Mouse (Mus musculus) ES-CJ7 (cell line): ENCODE data around the gene Syde2.
"Not testable (repeated sequence)": the region's sequence is repeated elsewhere in the genome, so short reads cannot be mapped to it uniquely, and the experiment has no call there.

ENCODE experiments used
- DNase-seq: peaks from one replicate; pipeline ENCODE4 v3.0.0; 2011; ENCODE audit warnings: low read depth, low spot score

The Syde2 gene

DNA sequence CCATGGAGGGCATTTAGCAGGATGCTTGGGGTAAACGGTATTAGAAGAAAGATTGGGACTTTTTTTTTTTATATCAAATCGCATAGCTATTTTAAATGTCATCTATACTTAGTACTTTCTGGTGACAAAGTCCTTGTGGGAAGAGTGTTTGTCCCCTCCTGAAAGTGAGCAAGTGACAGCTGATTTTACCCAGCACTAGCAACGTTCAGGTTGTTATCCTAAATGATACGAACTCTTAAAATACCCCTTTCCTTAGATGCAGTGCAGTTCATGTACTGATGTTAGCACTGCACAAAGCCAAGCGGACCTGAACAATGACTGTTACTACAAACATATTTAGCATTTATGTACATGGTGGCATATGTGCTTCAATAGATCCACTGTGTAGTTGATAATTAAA is 20.9 kb upstream of the Syde2 start:
- no peak for DNase-seq

DNA sequence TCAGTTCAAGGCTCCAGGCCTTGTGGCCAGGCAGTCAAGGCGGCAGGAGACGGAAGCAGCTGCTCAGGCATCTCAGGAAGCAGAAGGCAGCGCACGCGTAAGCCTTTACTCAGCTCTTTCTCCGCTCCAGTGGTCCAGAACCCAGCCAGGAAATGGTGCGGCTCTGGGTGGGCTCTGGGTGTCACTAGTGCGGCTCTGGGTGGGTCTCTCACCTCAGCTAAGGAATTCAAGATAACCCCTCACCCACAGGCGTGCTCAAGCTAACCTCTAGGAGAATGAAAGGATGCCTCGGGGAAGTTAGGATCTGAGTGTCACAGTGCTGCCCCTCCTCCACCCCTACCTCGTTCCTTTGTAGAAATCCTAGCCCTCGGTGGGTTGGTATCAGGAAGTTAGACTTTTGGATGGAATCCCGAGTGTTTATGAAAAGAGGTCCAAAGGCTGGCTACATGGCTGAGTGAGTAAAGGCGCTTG is 18.6 kb upstream of the Syde2 start:
- peak; percentile 83 for DNase-seq

DNA sequence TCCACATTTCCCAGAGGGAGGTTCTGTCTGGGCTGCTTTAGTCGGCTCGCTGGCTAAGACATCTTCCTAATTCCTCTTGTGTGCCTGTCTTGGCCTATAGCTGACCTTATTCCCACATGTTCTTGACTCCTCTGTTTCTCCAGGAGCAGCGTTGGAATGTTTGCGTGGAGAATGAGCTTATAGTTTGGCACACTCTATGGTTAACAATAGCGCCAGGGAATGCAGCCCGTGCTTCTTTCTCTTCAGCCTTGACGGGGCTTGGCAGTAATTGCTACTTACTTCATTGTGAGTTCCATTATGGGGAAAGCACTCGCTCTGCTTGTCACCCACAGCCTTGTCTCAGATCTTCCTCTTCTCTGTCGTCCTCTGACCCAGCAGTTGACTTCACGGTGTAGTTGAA is 16.2 kb upstream of the Syde2 start:
- DNase-seq, result no peak

DNA sequence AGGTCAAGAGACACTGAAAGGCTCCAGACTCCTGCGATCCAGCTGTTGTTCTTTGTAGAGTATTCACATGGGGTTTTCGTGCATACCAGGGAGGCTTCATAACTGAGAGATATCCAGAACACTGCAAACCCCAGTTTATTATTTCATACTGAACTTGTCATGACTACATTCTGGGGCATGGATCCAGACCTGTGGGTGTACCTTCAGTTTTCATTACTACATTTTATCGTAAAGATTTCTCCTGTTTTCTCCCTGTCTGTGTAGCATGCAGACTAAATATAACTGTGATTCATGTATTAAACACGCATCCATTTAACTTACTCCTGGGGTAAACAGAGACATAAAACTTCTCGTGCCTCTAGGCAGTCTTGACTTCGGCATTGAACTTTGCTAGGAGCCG is 12.7 kb upstream of the Syde2 start:
- no peak for DNase-seq

DNA sequence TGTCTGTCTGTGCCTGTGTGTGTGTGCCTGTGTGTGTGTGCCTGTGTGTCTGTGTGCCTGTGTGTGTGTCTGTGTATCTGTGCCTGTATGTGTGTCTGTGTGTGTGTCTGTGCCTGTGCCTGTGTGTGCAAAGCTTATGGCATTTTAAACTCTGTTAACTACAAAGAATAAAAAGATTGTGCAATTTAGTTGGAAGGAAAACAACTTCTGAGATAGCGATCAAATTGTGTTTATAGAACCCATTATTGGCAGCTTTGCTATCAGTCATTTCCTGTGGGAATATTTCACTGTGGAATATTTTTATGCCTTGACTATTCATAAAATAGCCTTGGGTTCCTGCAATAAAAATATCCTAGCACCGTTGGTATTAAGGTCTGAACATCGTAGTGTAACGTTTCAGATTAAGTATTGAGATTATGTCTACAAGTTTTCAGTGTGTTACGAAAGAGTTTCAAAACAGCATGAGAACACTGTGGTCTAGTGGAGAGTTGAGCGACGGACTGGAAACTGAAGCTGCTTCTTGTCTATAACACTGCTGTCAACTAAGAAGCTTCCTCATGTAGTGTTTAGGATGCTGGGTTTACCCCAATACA is 2.2 kb upstream of the Syde2 start:
- DNase-seq, result no peak

DNA sequence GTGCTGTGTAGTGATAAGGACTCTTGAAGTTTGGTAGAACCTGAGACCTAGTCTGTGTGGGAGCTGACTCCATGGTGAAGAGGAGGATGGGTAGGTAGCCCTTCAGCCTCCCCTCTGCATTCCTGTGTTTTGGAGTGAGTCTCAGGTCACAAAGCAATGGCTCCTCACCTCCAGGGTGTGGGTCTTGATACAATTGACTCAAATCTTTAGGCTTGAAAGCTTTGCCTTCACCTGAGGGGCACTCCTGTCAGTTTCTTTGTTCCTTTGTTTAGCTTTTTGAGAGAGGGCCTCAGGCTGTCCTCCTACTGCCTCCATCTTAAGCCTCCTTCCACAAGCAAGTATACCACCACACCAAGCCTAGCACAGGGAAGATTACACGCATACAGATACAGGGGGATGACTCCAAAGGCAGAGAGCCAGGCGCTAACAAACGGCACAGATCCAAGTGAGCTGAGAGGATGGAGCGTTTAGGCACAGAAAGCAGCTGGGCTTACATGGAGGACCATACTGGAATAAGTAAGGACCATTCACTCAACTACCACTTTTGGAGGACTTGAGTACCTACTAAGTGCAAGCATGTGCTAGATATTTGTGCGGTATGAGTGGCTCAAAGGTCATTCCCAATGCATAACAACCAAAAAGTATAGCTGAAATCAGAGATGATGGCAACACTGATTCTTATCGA is 1.2 kb upstream of the Syde2 start:
- peak; percentile 32 for DNase-seq

DNA sequence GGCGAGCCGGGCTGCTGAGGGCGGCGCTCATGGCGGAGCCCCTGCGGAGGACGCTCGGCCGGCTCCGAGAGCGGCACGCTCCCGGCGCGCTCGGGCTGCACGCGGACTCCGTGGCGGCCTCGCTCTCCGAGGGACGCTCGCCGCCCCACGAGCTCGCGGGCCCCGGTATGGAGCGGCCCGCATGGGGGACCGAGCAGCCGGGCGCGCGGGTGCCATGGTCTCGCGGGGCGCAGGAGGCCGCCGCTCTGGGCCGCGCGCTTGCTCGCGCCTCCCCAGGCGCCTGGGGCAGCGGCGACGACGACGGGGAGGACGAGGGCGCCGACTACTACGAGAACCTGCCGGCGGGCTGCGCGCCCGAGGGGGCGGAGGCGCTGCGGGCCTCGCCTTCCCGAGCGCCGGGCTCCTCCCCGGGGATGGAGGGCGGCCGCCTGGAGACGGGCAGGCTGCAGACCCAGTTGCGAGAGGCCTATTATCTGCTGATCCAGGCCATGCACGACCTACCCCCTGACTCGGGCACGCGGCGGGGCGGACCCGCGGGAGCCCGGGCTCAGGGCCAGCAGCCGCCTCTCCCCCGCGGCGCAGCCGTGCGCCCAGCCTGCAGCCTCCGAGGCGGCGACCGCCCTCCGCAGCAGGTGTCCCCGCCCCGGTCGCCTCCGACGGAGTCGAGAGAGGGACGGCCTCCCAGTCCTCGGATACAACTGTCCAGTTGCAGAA is 457 bp downstream of the Syde2 start:
- peak; percentile 36 for DNase-seq

DNA sequence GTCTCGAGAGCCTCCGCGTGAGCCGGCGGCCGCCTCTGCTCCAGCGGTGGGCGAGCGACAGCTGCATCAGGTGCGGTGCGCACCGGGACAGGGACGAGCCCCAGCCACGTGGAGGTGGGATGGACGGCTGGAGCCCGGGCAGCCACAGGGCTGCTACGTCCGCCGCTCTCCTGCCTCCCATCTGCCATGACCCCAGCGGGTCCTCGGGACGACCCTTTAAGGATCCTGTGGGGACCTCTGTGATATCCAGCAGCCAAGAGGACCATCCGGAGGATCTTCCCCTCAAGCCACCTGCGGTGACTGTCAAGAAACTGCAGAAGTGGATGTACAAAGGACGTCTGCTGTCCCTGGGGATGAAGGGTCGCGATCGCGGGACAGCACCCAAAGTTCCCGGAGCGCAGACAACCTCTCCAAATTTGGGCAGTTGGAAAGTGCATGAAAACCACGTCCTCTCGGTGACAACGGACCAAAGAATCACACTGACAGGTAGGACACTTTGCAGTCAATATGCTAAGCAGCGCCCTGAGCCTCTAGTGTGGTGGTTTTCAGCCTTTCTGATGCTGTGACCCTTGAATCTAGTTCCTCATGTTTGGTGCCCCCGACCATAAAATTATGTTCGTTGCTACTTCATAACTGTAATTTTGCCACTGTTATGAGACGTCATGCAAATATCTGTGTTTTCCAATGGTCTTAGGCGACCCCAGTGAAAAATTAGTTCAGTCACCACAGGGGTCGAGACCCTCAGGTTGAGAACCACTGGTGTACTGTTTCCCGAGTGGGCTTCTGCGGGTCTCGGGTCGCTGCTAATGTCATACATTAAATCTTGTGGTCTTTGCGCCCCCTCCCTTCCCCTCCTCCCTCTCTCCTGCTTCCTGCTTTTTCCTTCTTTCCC is 1.3 kb downstream of the Syde2 start:
- DNase-seq, result no peak

DNA sequence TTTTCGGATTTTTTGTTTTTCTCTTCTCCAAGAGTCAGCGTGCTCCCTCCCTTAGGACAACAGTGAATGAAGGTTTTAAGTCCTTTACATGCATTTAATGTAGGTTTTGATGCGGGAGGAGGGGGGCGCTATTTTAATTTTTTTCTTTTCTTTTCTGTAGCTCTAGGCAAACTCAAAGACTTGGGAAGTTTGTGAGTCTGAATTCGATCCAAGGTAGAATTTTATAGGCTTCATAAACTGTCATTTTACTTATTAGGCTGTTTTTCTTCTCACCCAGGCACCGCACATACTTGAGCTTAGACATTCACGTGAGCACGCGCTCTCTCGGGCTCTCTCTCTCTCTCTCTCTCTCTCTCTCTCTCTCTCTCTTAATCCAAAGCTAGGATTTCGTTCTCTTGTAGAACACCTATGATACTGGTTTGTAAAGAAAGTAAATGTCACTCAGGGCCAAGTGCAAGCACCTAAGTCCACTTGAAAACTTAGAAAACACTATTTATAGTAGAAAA is 2.0 kb downstream of the Syde2 start:
- no peak for DNase-seq

DNA sequence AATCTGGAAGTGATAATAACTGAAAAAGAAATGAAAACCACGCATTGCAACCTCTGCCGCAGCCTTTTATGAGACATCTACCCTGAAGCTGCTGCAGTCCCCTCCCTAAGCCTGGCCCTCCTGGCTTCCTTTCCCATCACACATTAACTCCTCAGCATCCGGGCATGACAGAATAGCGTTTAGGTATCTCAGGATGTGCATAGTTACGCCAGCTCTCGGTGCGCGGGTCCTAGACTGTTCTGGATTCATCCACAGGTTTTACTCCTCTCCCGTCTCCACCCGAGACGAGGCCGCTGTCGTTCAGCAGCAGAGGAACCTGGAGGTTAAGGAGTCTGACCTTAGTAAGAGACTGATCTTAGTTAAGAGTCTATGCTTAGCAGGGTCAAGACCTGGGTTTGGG is 3.5 kb downstream of the Syde2 start:
- peak; percentile 41 for DNase-seq

DNA sequence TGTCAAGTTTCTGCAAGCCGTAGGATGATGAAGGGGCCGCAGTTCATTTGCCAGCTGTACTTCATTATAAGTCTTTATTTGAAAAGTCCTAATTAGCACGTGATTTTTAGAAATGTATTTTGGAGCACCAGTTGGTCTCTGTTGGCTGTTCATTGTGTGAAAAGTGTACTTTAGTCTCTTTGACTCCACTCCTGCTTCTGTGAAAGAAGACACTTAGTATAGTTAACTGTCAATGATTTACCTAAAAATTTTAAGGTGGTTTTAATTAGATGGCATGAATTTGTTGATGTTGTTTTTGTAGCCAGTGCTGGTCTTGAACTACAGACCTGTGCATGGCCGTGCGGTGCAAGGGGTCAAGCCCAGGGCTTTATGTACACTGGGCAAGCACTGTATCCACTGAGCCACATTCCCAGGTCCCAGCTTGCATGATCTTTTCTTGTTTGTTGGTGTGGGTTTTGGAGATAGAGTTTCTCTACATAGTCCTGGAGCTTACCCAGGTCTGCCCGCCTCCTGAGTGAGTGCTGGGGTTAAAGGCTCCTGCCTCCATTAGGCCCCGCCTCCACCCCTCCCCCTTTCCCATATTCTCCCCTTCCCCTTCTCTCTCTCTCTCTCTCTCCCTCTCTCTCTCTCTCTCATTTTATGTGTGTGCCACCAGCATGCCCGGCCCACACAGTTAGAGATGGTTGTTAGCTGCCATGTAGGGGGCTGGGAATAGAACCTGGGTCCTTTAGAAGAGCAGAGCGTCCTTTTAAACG is 4.5 kb downstream of the Syde2 start:
- DNase-seq, result no peak

DNA sequence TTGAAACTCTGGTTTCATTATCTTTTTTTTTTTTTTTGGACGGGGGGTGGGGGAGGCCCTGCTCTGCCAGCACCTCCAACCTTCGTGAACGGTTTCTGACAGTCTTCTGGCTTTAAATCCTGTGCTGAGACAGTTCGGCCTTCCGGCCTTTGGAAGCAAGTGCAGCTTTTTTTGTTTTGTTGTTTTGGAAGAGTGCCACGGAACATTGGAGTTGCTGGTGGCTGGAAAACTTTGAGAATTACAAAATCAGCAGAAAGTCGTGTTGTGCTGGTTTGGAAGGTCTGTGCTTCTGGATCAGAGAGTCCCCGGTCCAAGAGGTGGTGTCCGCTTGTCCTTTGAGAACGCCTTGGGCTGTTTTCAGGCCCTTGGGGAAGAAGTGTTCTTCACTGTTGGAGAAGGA is 5.1 kb downstream of the Syde2 start:
- DNase-seq, result no peak

DNA sequence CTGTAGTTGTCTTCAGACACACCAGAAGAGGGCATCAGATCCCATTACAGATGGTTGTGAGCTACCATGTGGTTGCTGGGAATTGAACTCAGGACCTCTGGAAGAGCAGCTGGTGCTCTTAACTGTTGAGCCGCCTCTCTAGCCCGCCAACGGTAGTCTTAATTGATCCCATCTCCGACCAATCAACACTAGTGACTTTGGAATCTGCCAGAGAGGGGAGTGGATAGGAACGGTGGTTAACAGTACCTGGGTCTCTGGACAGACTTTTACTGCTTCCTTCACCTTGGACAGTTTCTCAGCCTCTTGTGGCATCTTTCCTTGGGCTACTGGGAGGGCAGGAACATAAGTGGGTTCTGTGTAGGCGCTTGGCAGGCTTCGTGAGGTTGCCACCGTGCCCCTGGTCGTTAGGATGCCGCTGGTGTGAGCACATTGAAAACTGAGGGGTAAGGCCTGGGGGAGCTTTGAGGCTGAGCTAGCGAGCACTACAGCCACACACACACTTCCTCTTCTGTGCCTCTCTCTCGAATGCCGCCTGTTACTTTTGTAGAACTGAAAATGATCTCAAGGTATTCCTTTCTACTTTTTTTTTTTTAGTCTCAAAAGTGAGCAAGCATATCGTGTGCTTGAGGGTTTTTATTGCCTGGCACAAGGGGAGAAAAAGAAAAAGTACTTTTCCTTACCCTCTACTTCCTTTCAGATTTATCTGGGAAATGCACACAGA is 6.0 kb downstream of the Syde2 start:
- no peak for DNase-seq

DNA sequence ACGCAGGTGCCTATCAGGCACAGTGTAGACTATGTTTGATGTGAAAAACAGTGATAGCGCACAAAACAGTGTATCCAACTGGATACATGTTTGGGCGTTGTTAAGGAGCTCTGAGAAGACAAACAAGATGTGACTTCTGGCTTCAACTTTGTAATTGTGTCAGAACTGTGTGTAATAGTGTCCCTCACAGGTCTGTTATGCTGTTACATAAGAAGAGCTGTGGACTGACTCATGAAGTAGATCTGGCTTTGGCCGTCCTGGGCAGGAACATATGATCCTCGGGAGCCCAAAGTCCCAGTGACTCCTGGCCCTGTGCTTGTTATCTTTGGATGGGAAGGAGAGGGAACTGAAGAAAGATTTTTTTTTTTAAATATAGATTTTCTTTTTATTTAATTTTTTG is 7.8 kb downstream of the Syde2 start:
- DNase-seq, result no peak

DNA sequence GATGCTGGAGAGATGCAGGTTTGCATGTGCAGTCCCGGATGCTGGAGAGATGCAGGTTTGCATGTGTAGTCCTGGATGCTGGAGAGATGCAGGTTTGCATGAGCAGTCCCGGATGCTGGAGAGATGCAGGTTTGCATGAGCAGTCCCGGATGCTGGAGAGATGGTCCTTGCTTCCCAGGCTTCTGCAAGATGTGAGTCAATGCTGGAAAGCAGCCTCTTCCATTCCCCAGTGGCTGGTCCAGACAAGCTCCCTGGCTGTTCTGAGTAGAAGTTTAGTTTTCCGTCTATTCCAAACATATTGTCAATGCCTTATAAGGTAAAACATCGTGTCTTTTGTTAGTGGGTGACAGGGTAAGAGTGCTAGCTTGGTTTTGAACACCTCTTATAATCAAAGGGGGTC is 8.9 kb downstream of the Syde2 start:
- not testable (repeated sequence) for DNase-seq

DNA sequence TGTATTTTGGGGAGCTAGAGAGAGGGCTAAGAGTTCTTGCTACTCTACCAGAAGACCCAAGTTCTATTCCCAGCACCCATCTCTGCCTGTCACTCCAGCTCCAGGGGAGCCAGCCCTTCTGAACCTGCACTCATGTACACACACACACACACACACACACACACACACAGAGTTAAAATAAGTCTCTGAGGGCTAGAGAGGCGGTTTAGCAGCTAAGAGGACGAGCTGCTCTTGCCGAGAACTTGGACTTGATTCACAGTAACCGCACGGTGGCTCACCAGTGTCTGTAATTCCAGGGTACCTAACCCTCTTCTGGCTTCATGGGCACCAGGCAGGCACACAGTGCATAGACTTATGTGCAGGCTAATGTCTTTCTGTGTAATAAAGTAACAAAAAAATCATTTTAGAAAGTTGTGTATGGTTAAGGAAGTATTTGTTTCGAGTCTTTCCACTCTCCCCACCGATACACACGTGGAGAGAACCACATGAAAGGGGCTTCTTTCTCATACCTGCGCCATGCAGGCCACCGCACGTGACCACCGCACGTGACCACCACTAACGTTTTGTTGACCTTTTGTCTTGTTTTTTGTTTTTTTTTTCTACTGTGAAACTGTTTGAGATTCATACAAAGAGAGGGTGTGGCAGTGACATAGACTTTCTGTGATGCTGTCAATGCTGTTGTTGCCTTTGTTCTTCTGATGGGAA is 16.8 kb downstream of the Syde2 start:
- DNase-seq, result no peak

DNA sequence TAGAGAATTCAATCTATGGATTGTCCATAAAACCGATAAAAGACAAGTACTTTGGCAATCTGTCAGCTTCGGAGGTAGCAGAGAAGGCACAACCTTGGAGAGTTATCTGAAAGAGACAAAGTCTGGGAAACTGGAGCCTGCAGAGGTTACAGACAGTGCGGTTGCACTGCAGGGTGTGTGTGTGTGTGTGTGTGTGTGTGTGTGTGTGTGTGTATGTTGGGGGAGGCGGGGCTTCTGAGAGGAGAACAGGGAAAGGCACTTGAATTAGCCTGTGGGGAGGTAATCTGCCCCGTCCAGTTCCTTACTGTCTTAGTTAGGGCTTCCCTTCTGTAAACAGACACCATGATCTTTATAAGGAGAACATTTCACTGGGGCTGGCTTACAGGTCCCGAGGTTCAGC is 20.2 kb downstream of the Syde2 start:
- no peak for DNase-seq

DNA sequence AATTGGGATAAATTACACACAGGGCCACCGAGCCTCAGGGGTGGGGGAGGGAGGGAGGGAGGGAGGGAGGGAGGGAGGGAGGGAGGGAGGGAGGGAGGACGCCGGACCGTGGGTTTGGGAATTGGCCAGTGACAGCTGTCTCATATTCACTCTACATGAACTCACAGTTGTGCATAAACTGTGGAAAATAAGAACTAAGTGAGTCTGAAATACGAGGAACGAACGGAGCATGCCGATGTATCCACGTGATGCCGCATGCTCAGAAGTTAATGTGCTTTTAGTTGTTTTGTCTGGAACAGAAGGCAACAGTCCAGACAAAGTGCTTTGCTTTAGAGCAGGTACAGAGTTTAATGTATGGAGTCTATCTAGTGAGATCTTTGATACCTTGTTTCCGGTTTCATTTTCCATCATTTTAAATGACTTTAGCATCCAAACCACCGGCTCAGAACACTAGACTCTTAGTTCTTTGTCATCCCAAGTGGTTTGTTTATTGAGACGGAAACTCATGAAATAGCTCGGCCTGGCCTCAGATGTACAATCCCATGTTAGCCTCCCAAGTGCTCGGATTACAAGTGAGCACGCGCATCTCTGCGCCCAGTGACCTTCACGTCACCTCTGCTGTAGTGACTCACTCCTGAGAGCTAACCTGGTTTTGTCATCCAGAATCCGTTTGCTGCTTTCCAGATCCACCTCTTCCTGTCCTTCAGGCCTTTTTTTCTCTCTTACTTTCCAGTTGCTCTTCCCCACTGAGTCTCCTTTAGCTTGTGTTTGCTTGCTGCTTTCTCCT is 22.4 kb downstream of the Syde2 start:
- peak; percentile 41 for DNase-seq

DNA sequence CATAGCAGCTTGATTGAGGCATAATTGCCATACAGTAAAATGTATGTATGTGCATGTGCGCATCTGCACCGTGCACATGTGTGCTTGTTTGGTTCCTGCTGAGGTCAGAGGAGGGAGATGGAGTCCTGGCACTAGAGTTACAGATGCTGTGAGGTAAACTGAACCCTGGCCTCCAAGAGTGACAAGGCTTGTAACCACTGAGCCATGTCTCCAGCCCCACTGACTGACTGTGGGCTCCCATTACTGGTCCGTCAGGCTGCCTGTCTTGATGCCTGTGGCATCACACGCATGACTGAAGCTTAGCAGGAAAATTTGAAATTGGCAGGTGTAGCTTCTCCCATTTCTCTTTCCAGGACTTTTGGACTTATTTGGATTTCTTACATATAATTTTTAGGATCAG is 23.1 kb downstream of the Syde2 start:
- DNase-seq, result no peak
